Mouse (Mus musculus): ENCODE measurements around the gene Carns1.

- TF ChIP-seq EP300 (IDR thresholded peaks at IDR 0.05; ENCODE audit: insufficient read depth, low read depth, low read length) = no peak
- no peak for TF ChIP-seq POLR2A (IDR thresholded peaks at IDR 0.05; ENCODE audit: insufficient read depth, low read depth, low read length)
These were observed 42.6 kb upstream of the Carns1 start for GRCm38 (mm10) chr19:4217855-4218254.
